Mouse (Mus musculus) B cell, adult 62 days (primary cell): ENCODE data around the gene Zc3h13. TPM values are rescaled to one million over a fixed set of nuclear protein-coding genes. Genes with fewer than 3 reads are reported as not detected.

Source experiments
- total RNA-seq: library from RNA; stranded (reverse); gene quantifications from 4 replicates; pipeline ENCODE4 v1.2.4, GENCODE M21; 2023

The Zc3h13 gene
- 44.1 to 52.8 TPM (median 47.9 TPM) in 4 replicates for total RNA-seq

DNA sequence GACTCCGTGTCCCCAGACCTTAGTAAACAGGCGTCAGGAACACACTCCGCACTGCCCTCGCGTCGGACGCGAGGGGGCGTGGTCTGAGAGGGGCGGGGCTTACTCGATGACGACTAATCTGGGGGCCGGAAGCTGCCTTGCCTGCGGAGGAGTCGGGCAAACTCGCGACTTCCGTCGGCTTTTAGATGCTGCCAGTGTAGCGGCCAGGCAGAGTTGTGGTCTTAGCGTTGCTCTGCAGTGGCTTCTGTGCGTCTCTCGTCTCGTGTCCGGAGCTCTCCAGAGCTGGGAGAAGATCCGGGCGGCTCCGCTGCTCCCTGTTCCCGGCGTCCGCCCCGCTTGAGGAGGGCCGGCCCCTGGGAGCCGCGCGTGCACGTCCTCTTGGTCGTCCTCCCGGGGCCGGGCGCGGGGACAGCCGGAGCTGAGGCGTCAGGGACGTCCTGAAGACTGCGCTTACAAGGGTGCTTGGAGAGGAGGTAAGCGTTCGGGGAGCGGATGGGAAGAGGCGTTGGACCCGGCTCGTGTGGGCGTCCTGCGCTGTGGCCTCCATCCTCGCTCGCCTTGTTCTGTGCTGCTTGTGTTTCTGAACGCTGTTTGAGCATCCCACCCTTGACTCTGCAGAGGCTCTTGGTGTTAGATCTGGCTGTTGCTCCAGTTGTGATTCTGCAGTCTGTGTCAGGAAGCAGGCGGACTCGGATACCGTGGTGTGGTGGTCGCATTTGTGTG lies at the start of gene Zc3h13:
Gene Zc3h13, plus strand, starts transcription at position 181 of the 723 bp plus-strand sequence.

DNA sequence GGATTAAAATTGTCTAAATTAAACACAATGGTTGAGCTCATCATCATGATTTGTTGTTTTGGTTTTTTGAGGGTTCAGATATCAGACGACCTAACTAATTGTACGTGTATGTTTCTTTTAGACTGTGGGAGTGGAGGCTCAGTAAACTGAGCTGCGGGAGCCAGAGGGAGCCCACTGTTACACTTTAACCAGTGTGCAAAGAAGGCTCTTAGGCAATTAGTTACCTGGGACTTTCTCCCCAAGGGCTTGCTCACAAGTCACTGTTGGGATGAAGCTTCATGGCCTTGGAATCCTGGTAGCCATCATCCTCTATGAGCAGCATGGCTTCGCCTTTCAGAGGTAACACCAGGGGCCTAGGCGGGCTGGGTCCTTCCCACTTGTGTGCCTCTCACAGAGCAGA lies 42.1 kb upstream of the Zc3h13 start, which contains the start of gene Cpb2:
Gene Cpb2, plus strand, starts transcription at position 201 of the 400 bp plus-strand sequence.

Other genes starting within 250 kb of the Zc3h13 start
- not detected in 4 replicates for gene Lrrc63, start 153.5 kb upstream of the Zc3h13 start, total RNA-seq
- 669 to 716 TPM (median 690 TPM) in 4 replicates for gene Lcp1, start 153.3 kb upstream of the Zc3h13 start, total RNA-seq
- gene Cpb2, start 42.1 kb upstream of the Zc3h13 start, total RNA-seq: not detected in 4 replicates
- not detected in 4 replicates for gene Siah3, start 171.6 kb downstream of the Zc3h13 start, total RNA-seq